Mouse (Mus musculus) CD4-positive naive resting alpha-beta T cell, adult 57 days (primary cell): ENCODE data around the gene Gm10230. TPM values are rescaled to one million over a fixed set of nuclear protein-coding genes. Genes with fewer than 3 reads are reported as not detected.

ENCODE experiments used
- total RNA-seq: library from RNA; stranded (reverse); gene quantifications from one replicate; pipeline ENCODE4 v1.2.4, GENCODE M21; 2023

Gene Gm10230
- total RNA-seq, result not detected

DNA sequence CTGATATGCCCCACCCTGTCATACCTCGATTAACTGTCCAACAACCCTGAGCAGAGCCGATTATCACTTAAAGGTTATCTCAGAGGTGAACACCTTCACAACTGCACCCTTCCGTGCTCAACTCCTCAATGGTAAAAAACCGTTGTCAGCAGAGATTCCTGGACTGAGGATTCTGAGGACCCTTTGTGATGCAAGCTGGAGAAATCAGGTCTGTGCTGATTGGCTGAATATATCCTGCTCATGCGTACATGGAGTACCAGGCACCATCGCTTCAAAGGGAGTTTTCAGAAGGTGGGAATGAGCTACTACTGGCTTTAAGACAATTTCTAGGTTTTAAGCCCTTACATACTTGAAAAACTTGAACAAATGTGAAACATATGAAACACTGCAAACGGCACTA lies at the start of gene Gm10230:
TSS of gene Gm10230 (minus strand) at position 101 of the 400 bp plus-strand sequence.

